Mouse (Mus musculus): Measurements from ENCODE around the gene Tnni3.

DNA sequence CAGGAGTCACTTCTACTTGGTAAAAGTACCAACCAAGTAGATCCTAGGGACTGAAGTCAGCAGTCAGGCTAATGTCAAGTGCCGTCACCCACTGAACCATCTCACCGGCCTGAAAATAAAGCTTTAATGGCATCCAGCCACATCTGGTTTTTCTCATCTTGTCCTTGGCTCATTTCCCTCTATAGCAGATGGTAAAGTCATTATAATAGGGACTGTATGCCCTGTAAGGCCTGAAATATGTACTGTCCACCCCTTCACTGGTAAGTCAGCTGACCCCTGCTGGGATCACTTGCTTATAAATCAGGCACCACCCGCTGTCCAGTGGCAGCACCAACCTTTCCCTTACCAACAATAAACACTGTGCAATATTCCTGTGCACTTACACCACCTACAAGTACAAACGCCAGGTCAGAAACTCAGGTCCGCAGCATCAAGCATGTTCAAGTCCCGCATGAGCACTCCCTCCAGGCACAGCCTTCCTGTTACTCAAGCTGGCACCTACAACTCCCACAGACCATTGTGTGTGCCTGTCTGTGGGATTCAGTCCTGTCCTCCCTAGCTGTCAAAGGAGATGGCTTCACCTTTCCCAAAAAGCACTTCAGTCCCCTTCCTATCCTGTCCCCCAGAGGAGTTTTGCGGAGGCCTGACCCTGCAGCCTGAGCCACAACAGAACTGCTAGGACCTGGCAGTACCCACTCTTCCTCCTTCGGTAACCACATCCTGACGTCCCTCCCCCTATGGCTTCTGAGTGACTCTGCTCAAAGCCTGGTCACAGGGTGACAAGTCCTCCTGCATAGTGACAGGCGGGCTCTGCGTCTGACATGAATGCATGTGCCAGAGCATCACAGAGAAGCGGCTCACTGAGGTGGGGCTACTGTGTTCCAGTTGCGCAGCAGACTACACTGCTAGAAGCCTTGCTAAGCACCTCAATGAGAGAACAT is 31.5 kb downstream of the Tnni3 start:
- TF ChIP-seq CTCF (conservative IDR thresholded peaks at IDR 0.05; ENCODE audit: low read length) (no peak), POU5F1 (IDR thresholded peaks at IDR 0.05; ENCODE audit: borderline replicate concordance, low read length) (no peak), NANOG (IDR thresholded peaks at IDR 0.05; ENCODE audit: borderline replicate concordance, low read length) (no peak)
